Mouse (Mus musculus): ENCODE data around the gene Nr5a2. TPM values are rescaled to one million over a fixed set of nuclear protein-coding genes. Genes with fewer than 3 reads are reported as not detected.

The Nr5a2 gene
- total RNA-seq (2014; fragmentation: Nextera tagmentation) (not detected in 2 replicates), total RNA-seq (2017) (0.16 TPM in 1 of 2 replicates, not detected in the other), polyA plus RNA-seq (2012) (not detected in 2 replicates)

GRCm38 (mm10) chr1:136960428-136961012 lies at the start of gene Nr5a2:
Gene Nr5a2, minus strand, starts transcription at chr1:136960448.
- no peak for TF ChIP-seq GATA1 (IDR thresholded peaks at IDR 0.05; ENCODE audit: borderline replicate concordance, low read length)
- TF ChIP-seq POLR2AphosphoS5 (IDR thresholded peaks at IDR 0.05; ENCODE audit: insufficient replicate concordance, low read depth, low read length), result no peak
- TF ChIP-seq CTCF (IDR thresholded peaks at IDR 0.05; ENCODE audit: low read depth, low read length), result no peak
- no peak for TF ChIP-seq TAL1 (conservative IDR thresholded peaks at IDR 0.05; ENCODE audit: low read depth, low read length)
- TF ChIP-seq GATA2 (IDR thresholded peaks at IDR 0.05; ENCODE audit: borderline replicate concordance, low read depth, low read length), result no peak
- peaks cover 51% of the 10 kb centered on the region for H3K9me3 ChIP-seq (replicated peaks)
- no peaks in the 10 kb centered on the region for H3K36me3 ChIP-seq (replicated peaks)
- H3K4me3 ChIP-seq (ENCODE audit: low read depth, low read length), result no peak within 1 kb of the TSS
- H3K27me3 ChIP-seq (ENCODE audit: insufficient read depth, low read length), result no peaks in the 10 kb centered on the region
- ATAC-seq (ENCODE audit: extremely low read depth, insufficient number of reproducible peaks, low FRiP score, poor library complexity, severe bottlenecking) (no peak), DNase-seq (ENCODE audit: low spot score) (no peak)
- no peaks in the 10 kb centered on the region for H3K4me1 ChIP-seq (ENCODE audit: insufficient read depth, low read depth, low read length)

- Histone ChIP-seq H3K4me3 (ENCODE audit: low read depth, low read length) (no peak overlapping the region), H3K27me3 (ENCODE audit: insufficient read depth, low read length) (no peaks in the 10 kb centered on the region), H3K9me3 (replicated peaks) (peaks cover 50% of the 10 kb centered on the region), H3K36me3 (replicated peaks) (no peaks in the 10 kb centered on the region), H3K4me1 (ENCODE audit: insufficient read depth, low read depth, low read length) (no peaks in the 10 kb centered on the region)
- TF ChIP-seq TAL1 (conservative IDR thresholded peaks at IDR 0.05; ENCODE audit: low read depth, low read length), result no peak
- TF ChIP-seq CTCF (IDR thresholded peaks at IDR 0.05; ENCODE audit: low read depth, low read length), result no peak
- no peak for TF ChIP-seq GATA1 (IDR thresholded peaks at IDR 0.05; ENCODE audit: borderline replicate concordance, low read length)
- no peak for TF ChIP-seq POLR2AphosphoS5 (IDR thresholded peaks at IDR 0.05; ENCODE audit: insufficient replicate concordance, low read depth, low read length)
- no peak for TF ChIP-seq GATA2 (IDR thresholded peaks at IDR 0.05; ENCODE audit: borderline replicate concordance, low read depth, low read length)
- ATAC-seq (ENCODE audit: extremely low read depth, insufficient number of reproducible peaks, low FRiP score, poor library complexity, severe bottlenecking) (no peak), DNase-seq (ENCODE audit: low spot score) (no peak)
These were observed 48.5 kb upstream of the Nr5a2 start for GRCm38 (mm10) chr1:137008726-137009239.

- TF ChIP-seq POLR2AphosphoS5 (IDR thresholded peaks at IDR 0.05; ENCODE audit: insufficient replicate concordance, low read depth, low read length), result no peak
- TF ChIP-seq TAL1 (conservative IDR thresholded peaks at IDR 0.05; ENCODE audit: low read depth, low read length), result no peak
- no peak for TF ChIP-seq GATA1 (IDR thresholded peaks at IDR 0.05; ENCODE audit: borderline replicate concordance, low read length)
- no peak for TF ChIP-seq CTCF (IDR thresholded peaks at IDR 0.05; ENCODE audit: low read depth, low read length)
- no peak for TF ChIP-seq GATA2 (IDR thresholded peaks at IDR 0.05; ENCODE audit: borderline replicate concordance, low read depth, low read length)
- Histone ChIP-seq H3K27me3 (ENCODE audit: insufficient read depth, low read length) (no peaks in the 10 kb centered on the region), H3K4me1 (ENCODE audit: insufficient read depth, low read depth, low read length) (no peaks in the 10 kb centered on the region), H3K36me3 (replicated peaks) (no peaks in the 10 kb centered on the region), H3K4me3 (ENCODE audit: low read depth, low read length) (no peak overlapping the region), H3K9me3 (replicated peaks) (peaks cover 52% of the 10 kb centered on the region)
- DNase-seq (ENCODE audit: low spot score), result no peak
- ATAC-seq (ENCODE audit: extremely low read depth, insufficient number of reproducible peaks, low FRiP score, poor library complexity, severe bottlenecking), result no peak
These were observed 43.6 kb upstream of the Nr5a2 start for GRCm38 (mm10) chr1:137003816-137004215.

GRCm38 (mm10) chr1:137003144-137003543 lies 42.9 kb upstream of the Nr5a2 start:
- Histone ChIP-seq H3K27me3 (ENCODE audit: insufficient read depth, low read length) (no peaks in the 10 kb centered on the region), H3K4me1 (ENCODE audit: insufficient read depth, low read depth, low read length) (no peaks in the 10 kb centered on the region), H3K9me3 (replicated peaks) (peaks cover 52% of the 10 kb centered on the region), H3K4me3 (ENCODE audit: low read depth, low read length) (no peak overlapping the region), H3K36me3 (replicated peaks) (no peaks in the 10 kb centered on the region)
- no peak for ATAC-seq (ENCODE audit: extremely low read depth, insufficient number of reproducible peaks, low FRiP score, poor library complexity, severe bottlenecking)
- TF ChIP-seq CTCF (IDR thresholded peaks at IDR 0.05; ENCODE audit: low read depth, low read length) (no peak), POLR2AphosphoS5 (IDR thresholded peaks at IDR 0.05; ENCODE audit: insufficient replicate concordance, low read depth, low read length) (no peak), GATA2 (IDR thresholded peaks at IDR 0.05; ENCODE audit: borderline replicate concordance, low read depth, low read length) (no peak), TAL1 (conservative IDR thresholded peaks at IDR 0.05; ENCODE audit: low read depth, low read length) (no peak), GATA1 (IDR thresholded peaks at IDR 0.05; ENCODE audit: borderline replicate concordance, low read length) (no peak)
- DNase-seq (ENCODE audit: low spot score), result no peak

DNA sequence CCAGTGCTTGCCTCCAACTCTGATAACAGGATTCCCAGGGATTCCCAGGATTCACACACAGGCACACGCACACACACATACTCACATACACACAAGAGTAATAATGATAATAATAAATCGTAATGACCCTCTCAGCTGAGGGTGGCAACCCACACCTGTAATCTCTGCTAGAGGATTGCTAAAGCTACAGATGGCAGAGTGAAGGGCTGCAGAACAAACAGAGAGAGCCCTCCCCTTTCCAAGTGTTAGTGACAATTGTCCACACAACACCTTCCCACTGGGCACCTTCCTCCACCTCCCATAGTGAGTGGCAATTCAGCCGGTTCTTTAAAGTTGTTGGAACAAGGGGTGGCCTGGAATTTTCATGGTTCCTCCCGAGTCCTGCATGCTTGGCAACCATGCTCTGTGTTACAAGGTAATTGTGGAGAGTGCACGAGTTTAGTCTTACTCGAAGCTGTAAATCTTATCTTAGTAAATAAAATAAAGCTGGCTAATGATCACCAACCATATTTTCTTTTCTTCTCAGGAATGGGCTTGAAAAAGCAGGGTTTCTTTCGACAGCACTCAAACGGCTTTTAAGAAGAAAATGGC lies 31.6 kb upstream of the Nr5a2 start:
- no peak for DNase-seq (ENCODE audit: low spot score)
- no peaks in the 10 kb centered on the region for H3K27me3 ChIP-seq (ENCODE audit: insufficient read depth, low read length)
- no peak overlapping the region for H3K4me3 ChIP-seq (ENCODE audit: low read depth, low read length)
- no peak for TF ChIP-seq GATA1 (IDR thresholded peaks at IDR 0.05; ENCODE audit: borderline replicate concordance, low read length)
- no peak for TF ChIP-seq POLR2AphosphoS5 (IDR thresholded peaks at IDR 0.05; ENCODE audit: insufficient replicate concordance, low read depth, low read length)
- TF ChIP-seq TAL1 (conservative IDR thresholded peaks at IDR 0.05; ENCODE audit: low read depth, low read length), result no peak
- TF ChIP-seq GATA2 (IDR thresholded peaks at IDR 0.05; ENCODE audit: borderline replicate concordance, low read depth, low read length), result no peak
- TF ChIP-seq CTCF (IDR thresholded peaks at IDR 0.05; ENCODE audit: low read depth, low read length), result no peak
- no peak for ATAC-seq (ENCODE audit: extremely low read depth, insufficient number of reproducible peaks, low FRiP score, poor library complexity, severe bottlenecking)
- H3K4me1 ChIP-seq (ENCODE audit: insufficient read depth, low read depth, low read length), result no peaks in the 10 kb centered on the region
- H3K36me3 ChIP-seq (replicated peaks), result no peaks in the 10 kb centered on the region
- peaks cover 47% of the 10 kb centered on the region for H3K9me3 ChIP-seq (replicated peaks)

- H3K4me1 ChIP-seq (ENCODE audit: insufficient read depth, low read depth, low read length), result no peaks in the 10 kb centered on the region
- no peaks in the 10 kb centered on the region for H3K36me3 ChIP-seq (replicated peaks)
- peaks cover 45% of the 10 kb centered on the region for H3K9me3 ChIP-seq (replicated peaks)
- TF ChIP-seq POLR2AphosphoS5 (IDR thresholded peaks at IDR 0.05; ENCODE audit: insufficient replicate concordance, low read depth, low read length) (no peak), CTCF (IDR thresholded peaks at IDR 0.05; ENCODE audit: low read depth, low read length) (no peak), GATA1 (IDR thresholded peaks at IDR 0.05; ENCODE audit: borderline replicate concordance, low read length) (no peak)
- no peaks in the 10 kb centered on the region for H3K27me3 ChIP-seq (ENCODE audit: insufficient read depth, low read length)
- ATAC-seq (ENCODE audit: extremely low read depth, insufficient number of reproducible peaks, low FRiP score, poor library complexity, severe bottlenecking) (no peak), DNase-seq (ENCODE audit: low spot score) (no peak)
- no peak overlapping the region for H3K4me3 ChIP-seq (ENCODE audit: low read depth, low read length)
These were observed 20.1 kb upstream of the Nr5a2 start for GRCm38 (mm10) chr1:136980253-136980893.
